Mouse (Mus musculus) lung, adult 2 months (tissue): Measurements from ENCODE around the gene Slc25a13. TPM values are rescaled to one million over a fixed set of nuclear protein-coding genes. Genes with fewer than 3 reads are reported as not detected.

Source experiments
- DNase-seq: peaks from one replicate; pipeline ENCODE4 v3.0.0; 2022
- H3K4me1 ChIP-seq: fragments of 200-500 bp; 2 replicates; pipeline ENCODE4 v1.6.1; 2011; ENCODE audit warnings: low read length; ENCODE audit not compliant: control insufficient read depth, insufficient read depth
- H3K4me3 ChIP-seq: fragments of 200-500 bp; replicated peaks from 2 replicates; pipeline ENCODE3; 2011; ENCODE audit warnings: low read depth, mild to moderate bottlenecking, control low read depth, low read length; ENCODE audit errors: extremely low read depth
- CTCF ChIP-seq: fragments of 200-500 bp; IDR thresholded peaks from 2 replicates; pipeline ENCODE4 v1.5.1; 2011; ENCODE audit warnings: mild to moderate bottlenecking, low read length, control low read depth; ENCODE audit not compliant: insufficient read depth
- POLR2A ChIP-seq: fragments of 200-500 bp; IDR thresholded peaks from 2 replicates; pipeline ENCODE4 v1.6.1; 2011; ENCODE audit warnings: low read depth, mild to moderate bottlenecking, control low read depth, low read length, borderline replicate concordance; ENCODE audit errors: extremely low read depth
- WGBS: fragments of 180-500 bp; shearing (Covaris S2); methylation state at CpG from one replicate; pipeline ENCODE4 v1.1.7; 2018; 5-methylcytosine and 5-hydroxymethylcytosine counted together
- polyA plus RNA-seq: library from polyadenylated mRNA; depleted of rRNA; stranded (reverse); fragments of >200 nt; gene quantifications from 2 replicates; pipeline ENCODE4 v1.2.3, GENCODE M21; 2012

The Slc25a13 gene
- polyA plus RNA-seq, 1 experiment, result 2.7 TPM

DNA sequence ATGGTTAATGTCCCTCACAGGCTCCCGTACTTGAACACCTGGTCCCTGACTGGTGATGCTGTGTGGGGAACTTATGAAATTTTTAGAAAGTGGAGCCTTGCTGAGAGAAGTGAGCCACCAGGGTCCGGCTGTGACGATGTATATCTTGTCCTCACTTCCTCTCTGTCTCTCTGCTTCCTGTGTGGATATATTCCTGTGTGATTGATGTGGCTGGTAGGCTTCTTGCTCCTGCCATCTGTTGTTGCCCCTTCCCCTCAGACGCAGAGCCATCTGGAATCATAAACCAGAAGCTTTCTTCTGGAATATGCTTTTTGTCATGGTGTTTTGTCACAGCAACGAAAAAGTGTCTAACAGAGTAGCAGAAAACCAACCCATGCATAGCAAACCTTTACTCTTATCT is 84.9 kb downstream of the Slc25a13 start:
- no peak for DNase-seq
- 45% methylated on average over 5 of the region's 5 CpGs for WGBS
- no peak overlapping the region for H3K4me3 ChIP-seq
- H3K4me1 ChIP-seq, result no peaks in the 10 kb centered on the region
- no peak for TF ChIP-seq POLR2A
- no peak for TF ChIP-seq CTCF

GRCm38 (mm10) chr6:6125620-6126019 is 91.4 kb downstream of the Slc25a13 start:
- Histone ChIP-seq H3K4me1 (no peaks in the 10 kb centered on the region), H3K4me3 (no peak overlapping the region)
- TF ChIP-seq CTCF (no peak), POLR2A (no peak)
- WGBS, result 64% methylated on average over 3 of the region's 3 CpGs
- DNase-seq, result no peak

- TF ChIP-seq POLR2A (no peak), CTCF (no peak)
- no peak for DNase-seq
- WGBS, result 96% methylated on average over 5 of the region's 5 CpGs
- no peak overlapping the region for H3K4me3 ChIP-seq
- no peaks in the 10 kb centered on the region for H3K4me1 ChIP-seq
Measured at GRCm38 (mm10) chr6:6121904-6122303, 95.1 kb downstream of the Slc25a13 start.

DNA sequence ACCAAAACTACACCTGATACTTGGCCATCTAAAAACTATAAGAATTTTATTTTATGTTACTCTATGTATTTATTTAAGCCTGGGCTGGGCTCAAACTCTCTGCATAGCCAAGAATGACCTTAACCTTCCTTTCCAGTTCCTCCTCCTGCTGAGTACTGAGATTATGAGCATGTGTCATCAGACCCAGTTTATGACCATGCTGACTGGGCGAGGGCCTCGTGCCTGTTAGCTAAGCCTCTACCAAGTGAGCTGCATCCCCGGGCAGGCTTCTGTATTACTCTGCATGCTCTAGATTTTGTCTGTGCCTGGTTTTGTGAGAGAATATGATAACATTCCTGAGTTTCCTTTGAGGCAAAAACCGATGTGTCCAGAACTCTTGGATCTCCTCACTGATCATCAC is 96.1 kb downstream of the Slc25a13 start:
- Histone ChIP-seq H3K4me1 (no peaks in the 10 kb centered on the region), H3K4me3 (no peak overlapping the region)
- DNase-seq, result no peak
- 88% methylated on average over 4 of the region's 4 CpGs for WGBS
- TF ChIP-seq POLR2A, result no peak
- TF ChIP-seq CTCF, result no peak

DNA sequence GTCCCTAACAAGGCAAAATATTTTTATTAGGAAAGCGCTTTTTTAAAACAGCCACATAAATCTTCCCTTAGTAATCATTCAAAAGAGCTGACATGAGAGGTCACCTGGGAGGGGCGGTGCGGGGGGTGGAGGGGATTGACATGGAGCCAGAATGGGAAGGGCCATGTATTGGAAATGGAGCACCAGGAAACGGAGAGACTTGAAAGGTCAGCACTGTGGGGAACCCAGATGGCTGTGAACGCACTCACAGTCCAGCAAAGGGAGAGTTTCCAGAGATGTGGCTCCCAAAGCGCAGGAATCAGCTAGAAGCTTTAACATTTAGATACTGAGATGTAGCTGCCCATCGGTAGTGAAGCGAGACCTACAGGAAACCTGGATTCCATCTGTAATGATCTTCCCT is 101.2 kb downstream of the Slc25a13 start:
- no peak overlapping the region for H3K4me3 ChIP-seq
- no peak for DNase-seq
- H3K4me1 ChIP-seq, result no peaks in the 10 kb centered on the region
- no peak for TF ChIP-seq POLR2A
- TF ChIP-seq CTCF, result no peak
- 88% methylated on average over 8 of the region's 8 CpGs for WGBS

DNA sequence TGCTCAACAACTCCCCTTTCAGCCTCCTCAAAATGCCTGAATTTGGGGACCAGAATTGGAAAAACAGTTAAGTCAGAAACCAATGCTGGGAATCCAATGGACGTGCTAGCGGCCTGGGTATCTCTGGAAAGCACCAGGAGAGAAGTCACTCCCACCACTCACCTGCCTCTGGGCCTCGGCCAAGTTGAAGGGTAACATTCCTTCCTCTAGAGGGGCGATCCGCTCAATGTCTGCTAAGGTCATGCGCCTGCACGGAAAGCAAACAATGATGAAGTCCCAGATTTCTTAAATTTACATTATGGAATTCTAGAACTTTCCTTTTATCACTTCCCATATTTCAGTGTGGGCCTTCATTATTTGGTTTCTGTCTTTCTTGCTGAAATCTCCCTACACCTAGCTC is 103.2 kb downstream of the Slc25a13 start:
- Histone ChIP-seq H3K4me3 (no peak overlapping the region), H3K4me1 (no peaks in the 10 kb centered on the region)
- 80% methylated on average over 7 of the region's 7 CpGs for WGBS
- TF ChIP-seq POLR2A, result no peak
- no peak for DNase-seq

DNA sequence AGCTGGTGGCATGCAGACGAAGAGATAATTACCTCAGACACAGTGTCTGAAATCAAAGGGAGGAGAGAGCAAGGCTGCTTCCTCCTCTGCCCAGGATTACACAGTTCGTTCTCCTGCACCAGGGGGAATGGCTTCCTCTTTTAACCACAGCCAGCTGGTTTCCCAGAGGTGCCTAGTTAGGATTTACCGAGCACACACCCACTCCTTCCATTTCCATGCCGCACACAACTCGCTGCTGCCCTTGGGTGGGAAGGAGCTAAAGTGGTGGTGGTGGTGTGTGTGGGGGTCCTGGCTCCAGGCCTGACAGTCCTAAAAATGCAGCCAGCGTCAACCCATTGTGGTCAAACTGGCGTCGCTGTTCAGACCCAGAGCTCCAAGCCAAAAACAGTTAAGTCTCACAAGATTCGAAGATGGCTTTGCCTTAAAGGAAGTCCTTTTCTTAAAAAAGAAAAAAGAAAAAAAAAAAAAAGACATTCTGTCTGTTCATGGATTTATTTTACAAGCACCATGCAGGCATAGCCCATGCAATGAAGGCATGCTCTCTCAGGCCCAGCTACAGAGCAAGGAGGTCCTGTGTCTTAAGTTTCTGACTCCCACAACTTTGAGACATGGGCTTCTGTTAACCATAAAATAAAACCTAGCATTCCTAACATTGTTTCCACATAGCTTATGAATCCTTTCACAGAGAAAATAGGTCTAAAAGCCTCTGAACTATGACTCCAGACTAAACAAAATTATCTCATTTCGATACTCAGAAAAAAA is 104.0 kb downstream of the Slc25a13 start:
- WGBS, result 72% methylated on average over 10 of the region's 10 CpGs
- no peaks in the 10 kb centered on the region for H3K4me1 ChIP-seq
- TF ChIP-seq CTCF (no peak), POLR2A (no peak)
- H3K4me3 ChIP-seq, result no peak overlapping the region
- DNase-seq, result no peak

DNA sequence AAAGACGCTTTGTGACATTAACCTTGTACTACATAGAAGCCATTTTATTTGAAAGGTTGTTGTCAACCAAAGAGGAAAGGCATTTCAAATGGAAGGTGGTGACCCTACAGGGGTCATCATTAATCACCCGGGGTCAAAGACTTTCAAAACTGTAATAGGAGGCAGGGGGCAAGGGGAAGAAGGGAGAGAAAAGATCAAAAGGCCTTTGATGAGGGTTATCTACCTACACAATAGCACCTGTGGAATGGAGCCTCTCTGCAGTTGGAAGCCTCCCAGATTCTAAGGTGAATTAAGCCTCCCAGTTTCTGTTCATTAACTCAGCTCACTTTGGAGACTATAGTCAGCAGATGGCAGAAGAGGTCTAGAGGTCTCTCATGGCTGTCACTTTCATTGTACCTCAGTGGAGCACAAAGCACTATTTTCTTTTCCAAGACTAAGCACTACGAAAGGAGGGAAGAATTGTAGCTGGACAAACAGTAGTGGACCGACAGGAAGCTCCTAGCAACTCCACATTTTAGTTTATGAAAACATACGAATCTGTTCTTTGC is 109.5 kb downstream of the Slc25a13 start:
- TF ChIP-seq CTCF, result no peak
- TF ChIP-seq POLR2A, result no peak
- H3K4me1 ChIP-seq, result no peaks in the 10 kb centered on the region; the same call in 1 of the 2 replicates
- no peak overlapping the region for H3K4me3 ChIP-seq
- DNase-seq, result no peak
- 54% methylated on average over 5 of the region's 5 CpGs for WGBS

DNA sequence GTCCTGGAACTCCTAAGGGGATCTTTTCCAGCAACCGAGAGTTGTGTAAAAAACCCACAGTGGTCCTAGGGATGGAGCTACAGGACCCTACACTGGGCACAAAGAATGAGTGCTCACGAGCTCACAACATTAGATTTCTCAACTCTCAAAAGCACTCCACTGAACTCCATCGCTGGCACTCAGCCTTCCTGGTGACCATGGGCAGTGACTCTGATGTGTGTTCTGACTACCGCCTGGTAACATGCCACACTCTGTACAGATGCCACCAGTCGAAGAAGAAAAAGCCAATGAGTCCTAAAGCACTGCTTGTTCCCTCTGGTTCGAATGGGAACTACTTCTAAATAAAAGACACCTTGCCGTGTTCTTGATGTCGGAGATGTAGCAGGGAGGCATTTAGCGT is 111.4 kb downstream of the Slc25a13 start:
- TF ChIP-seq CTCF (no peak), POLR2A (no peak)
- H3K4me1 ChIP-seq, result peaks cover 2% of the 10 kb centered on the region; the same call in 1 of the 2 replicates
- 85% methylated on average over 9 of the region's 9 CpGs for WGBS
- H3K4me3 ChIP-seq, result no peak overlapping the region
- DNase-seq, result no peak

GRCm38 (mm10) chr6:6103469-6103868 is 113.5 kb downstream of the Slc25a13 start:
- DNase-seq, result no peak
- WGBS, result 94% methylated on average over 2 of the region's 2 CpGs
- no peak for TF ChIP-seq POLR2A
- TF ChIP-seq CTCF, result no peak
- Histone ChIP-seq H3K4me1 (peaks cover 2% of the 10 kb centered on the region; the same call in 1 of the 2 replicates), H3K4me3 (no peak overlapping the region)
